Mouse (Mus musculus): Measurements from ENCODE around the gene Cd2.

- TF ChIP-seq CTCF (IDR thresholded peaks at IDR 0.05; ENCODE audit: low read depth, low read length) (peak; percentile 92), TAL1 (conservative IDR thresholded peaks at IDR 0.05; ENCODE audit: low read depth, low read length) (no peak), GATA1 (IDR thresholded peaks at IDR 0.05; ENCODE audit: borderline replicate concordance, low read length) (no peak)
Measured at GRCm38 (mm10) chr3:101295366-101295867, 7.7 kb upstream of the Cd2 start.

Measured in G1E (cell line).